Mouse (Mus musculus) splenic B cell, adult 2 months (primary cell): Measurements from ENCODE around the gene Pmepa1.

Experiments used
- DNase-seq: peaks from one replicate; pipeline ENCODE4 v3.0.0-alpha.2; 2011; ENCODE audit warnings: low read depth, low spot score
- H3K27me3 ChIP-seq: 2 replicates; pipeline ENCODE4 v1.6.1; 2012; ENCODE audit warnings: mild to moderate bottlenecking, low read length, moderate library complexity, mixed read lengths; ENCODE audit not compliant: control insufficient read depth, poor library complexity, insufficient read depth, severe bottlenecking
- H3K36me3 ChIP-seq: 2 replicates; pipeline ENCODE4 v1.6.1; 2012; ENCODE audit warnings: mild to moderate bottlenecking, low read length, moderate library complexity, mixed read lengths; ENCODE audit not compliant: control insufficient read depth, poor library complexity, insufficient read depth, severe bottlenecking

The Pmepa1 gene

GRCm38 (mm10) chr2:173232065-173232765, 44.1 kb downstream of the Pmepa1 start:
- no peak for DNase-seq
- Histone ChIP-seq H3K36me3 (no peaks in the 10 kb centered on the region), H3K27me3 (no peaks in the 10 kb centered on the region)

DNA sequence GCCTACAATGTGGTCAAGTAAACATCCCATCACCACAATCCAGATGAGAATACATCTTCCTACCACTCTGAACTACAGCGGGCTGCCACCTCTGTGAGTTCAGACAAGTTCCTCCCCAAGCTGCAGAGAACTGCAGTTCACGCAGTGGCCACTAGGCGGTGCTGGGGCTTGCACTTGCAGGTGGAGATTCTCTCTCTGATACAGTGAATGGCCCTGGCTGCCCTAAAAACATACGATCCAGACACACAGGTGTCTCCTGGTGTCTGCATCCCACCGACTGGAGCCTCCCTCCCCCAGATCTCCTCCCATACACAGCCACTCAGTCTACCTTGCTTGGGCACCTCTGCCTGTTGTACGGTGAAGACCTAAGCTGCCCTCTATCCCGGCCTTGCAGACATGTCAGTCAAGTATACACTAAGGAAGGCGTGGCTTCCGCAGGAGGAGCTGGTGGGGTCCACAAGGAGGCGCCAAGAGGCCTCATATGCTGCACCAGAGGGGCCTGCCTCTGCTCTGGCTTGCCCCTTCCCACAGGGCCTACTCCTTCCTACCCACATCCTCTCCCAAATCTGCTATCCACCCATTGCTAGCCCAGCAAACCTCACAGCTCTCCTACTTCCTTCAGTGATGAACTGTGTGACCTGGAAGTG, 46.6 kb downstream of the Pmepa1 start:
- Histone ChIP-seq H3K36me3 (no peaks in the 10 kb centered on the region), H3K27me3 (no peaks in the 10 kb centered on the region)
- peak; percentile 94 for DNase-seq

DNA sequence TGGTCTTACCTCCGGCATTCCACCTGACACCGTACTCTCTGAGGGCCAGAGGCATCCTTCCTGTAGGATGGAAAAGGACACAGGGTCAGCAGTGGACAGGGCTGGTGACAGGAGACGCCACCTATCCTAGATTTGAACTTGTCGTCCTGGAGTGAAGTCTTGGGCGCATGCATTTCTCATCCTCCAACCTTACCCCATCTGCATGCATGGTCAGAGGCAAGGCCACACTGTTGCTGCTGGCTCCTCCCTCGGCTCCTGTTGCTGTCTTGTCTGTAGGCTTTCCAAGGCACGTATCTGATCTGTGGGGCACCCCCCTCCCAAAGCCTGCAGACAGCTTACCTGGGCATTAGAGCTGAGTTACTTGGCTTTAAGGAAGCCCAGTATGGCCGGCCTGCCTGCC, 47.8 kb downstream of the Pmepa1 start:
- H3K27me3 ChIP-seq: no peaks in the 10 kb centered on the region
- H3K36me3 ChIP-seq: no peaks in the 10 kb centered on the region
- no peak for DNase-seq

GRCm38 (mm10) chr2:173226792-173227191, 49.5 kb downstream of the Pmepa1 start:
- H3K36me3 ChIP-seq: no peaks in the 10 kb centered on the region
- no peak for DNase-seq
- no peaks in the 10 kb centered on the region for H3K27me3 ChIP-seq

DNA sequence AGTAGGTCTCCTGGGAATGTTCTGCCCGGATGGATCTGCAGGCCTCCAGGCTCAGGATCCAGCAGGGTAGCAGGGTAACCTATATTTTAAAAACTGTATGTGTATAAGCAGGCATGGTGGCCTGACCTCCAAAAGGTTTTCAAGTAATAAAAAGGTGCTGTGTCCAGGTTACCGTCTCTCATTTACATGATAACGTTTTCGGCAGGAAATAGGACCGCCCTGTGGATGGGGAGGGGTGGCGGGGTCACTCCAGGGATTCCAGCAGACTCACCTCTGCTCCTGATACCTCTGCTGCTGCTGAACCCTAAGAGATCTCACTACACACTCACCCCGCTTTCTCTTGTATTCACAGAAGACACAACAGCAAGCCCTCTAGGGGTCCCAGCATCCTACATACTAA, 50.4 kb downstream of the Pmepa1 start:
- DNase-seq: no peak
- H3K36me3 ChIP-seq: no peaks in the 10 kb centered on the region
- no peaks in the 10 kb centered on the region for H3K27me3 ChIP-seq

GRCm38 (mm10) chr2:173224832-173225231, 51.5 kb downstream of the Pmepa1 start:
- no peaks in the 10 kb centered on the region for H3K27me3 ChIP-seq
- no peak for DNase-seq
- no peaks in the 10 kb centered on the region for H3K36me3 ChIP-seq

GRCm38 (mm10) chr2:173224097-173224496, 52.2 kb downstream of the Pmepa1 start:
- peak; percentile 21 for DNase-seq
- Histone ChIP-seq H3K27me3 (no peaks in the 10 kb centered on the region), H3K36me3 (no peaks in the 10 kb centered on the region)

DNA sequence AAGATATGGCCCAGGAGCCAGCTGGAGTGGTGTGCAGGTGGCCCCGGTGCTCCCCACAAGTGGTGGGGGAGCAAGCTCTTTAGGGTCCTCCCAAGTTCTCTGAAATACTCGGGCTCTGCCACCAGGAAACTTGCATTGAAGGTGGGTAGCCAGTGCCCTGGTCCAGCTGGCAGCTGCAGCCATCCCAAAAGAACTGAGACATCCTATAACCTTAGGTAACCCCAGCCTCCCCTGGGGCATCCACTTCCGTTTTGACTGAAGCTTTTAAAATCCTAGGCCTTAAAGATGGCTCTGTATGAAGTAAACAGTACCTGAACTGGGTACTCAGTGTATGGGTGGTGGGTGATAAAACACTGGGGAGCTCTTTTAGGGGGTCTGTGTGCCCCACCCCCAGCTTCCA, 52.8 kb downstream of the Pmepa1 start:
- Histone ChIP-seq H3K27me3 (no peaks in the 10 kb centered on the region), H3K36me3 (no peaks in the 10 kb centered on the region)
- DNase-seq: no peak

DNA sequence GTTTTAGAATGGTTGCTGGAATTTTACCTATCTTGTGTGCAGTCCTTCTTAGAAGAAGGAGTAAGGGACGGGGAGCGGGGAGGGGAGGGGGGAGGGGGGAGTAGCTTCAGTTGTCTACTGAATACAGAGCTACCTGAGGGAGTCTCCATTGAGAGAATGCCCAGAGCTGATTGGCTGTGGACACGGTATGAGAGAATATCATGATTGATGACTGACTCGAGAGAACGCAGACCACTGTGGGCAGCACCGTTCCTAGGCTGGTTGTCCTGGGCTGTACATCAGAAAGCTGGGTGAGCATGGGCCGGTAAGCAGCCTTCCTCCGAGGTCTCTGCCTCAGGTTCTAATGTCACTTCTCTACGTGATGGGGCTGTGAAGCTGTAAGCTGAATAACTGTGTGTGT, 55.6 kb downstream of the Pmepa1 start:
- DNase-seq: no peak
- H3K36me3 ChIP-seq: no peaks in the 10 kb centered on the region
- H3K27me3 ChIP-seq: no peaks in the 10 kb centered on the region

- peak; percentile 75 for DNase-seq
These were observed 56.9 kb downstream of the Pmepa1 start for GRCm38 (mm10) chr2:173219256-173219954.

DNA sequence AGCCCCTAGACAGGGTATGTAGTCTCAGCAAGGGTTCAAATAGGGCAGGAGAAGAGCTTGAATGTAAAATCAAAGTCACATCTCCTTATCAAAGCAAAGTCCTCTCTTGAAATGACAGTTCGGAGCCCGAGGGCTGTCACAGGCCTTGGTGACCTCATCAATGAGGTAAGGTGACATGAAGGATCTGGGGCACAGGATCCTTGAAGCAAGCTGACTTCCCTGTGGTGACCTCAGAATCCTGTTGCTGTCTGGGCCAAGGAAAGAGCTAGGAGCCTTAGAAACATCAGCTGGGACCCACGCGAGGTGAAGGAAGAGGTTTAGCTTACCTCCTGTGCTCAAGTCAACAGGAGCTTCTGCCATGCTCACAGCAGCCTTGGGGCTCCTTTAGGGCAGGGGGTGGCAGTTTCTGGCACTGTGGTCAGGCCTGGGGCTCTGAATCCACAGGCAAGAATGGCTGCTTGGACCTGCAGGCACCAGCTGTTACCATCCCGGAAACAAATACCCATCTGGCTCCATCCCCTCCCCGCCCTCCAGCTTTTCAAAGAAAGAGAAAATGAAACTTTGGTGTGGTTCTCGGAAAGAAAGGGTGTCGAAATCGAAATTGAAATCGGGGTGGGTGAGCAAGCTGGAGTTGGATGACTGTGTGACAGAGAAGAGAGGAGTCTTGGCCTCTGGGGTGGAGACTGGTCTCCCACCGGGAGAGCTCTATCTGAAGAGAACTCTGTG, 57.8 kb downstream of the Pmepa1 start, which contains the start of gene Zbp1:
TSS of gene Zbp1 (minus strand) at position 508 of the 726 bp plus-strand sequence.
- peak; percentile 82 for DNase-seq
- Histone ChIP-seq H3K27me3 (no peaks in the 10 kb centered on the region), H3K36me3 (no peaks in the 10 kb centered on the region; the same call in 1 of the 2 replicates)

More at GRCm38 (mm10) chr2:173219256-173219954, 56.9 kb downstream of the Pmepa1 start:
- no peaks in the 10 kb centered on the region for H3K36me3 ChIP-seq
- no peaks in the 10 kb centered on the region for H3K27me3 ChIP-seq

- no peak for DNase-seq
These were observed 58.5 kb downstream of the Pmepa1 start for GRCm38 (mm10) chr2:173217763-173218258.

GRCm38 (mm10) chr2:173217246-173217645, 59.1 kb downstream of the Pmepa1 start:
- no peak for DNase-seq
- Histone ChIP-seq H3K27me3 (no peaks in the 10 kb centered on the region), H3K36me3 (no peaks in the 10 kb centered on the region; the same call in 1 of the 2 replicates)

More at GRCm38 (mm10) chr2:173217763-173218258, 58.5 kb downstream of the Pmepa1 start:
- no peaks in the 10 kb centered on the region; the same call in 1 of the 2 replicates for H3K36me3 ChIP-seq
- H3K27me3 ChIP-seq: no peaks in the 10 kb centered on the region

DNA sequence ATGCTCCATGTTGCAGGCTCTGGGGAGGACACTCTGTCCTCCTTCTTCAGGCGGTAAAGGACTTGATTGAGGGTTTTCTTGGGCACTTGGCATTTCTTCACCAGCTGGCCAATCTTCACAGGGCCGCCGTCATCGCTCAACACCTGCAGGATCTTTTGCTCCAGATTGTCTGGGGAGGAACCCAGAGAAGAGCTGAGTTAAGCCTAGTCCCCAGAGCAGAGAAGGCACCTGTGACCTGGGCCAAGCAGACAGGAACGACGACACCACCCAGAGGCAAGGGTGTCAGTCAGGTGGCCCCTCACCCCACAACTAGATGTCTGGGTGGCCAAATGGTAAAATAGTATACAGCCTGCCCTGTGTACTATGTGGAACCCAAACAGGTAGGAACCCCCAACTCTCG, 59.5 kb downstream of the Pmepa1 start:
- no peaks in the 10 kb centered on the region; the same call in 1 of the 2 replicates for H3K36me3 ChIP-seq
- H3K27me3 ChIP-seq: no peaks in the 10 kb centered on the region
- DNase-seq: no peak
